Mouse (Mus musculus): ENCODE measurements around the gene Vcl.

- TF ChIP-seq CTCF (IDR thresholded peaks at IDR 0.05; ENCODE audit: control insufficient read depth, insufficient read depth, insufficient read length): no peak
- no peak for TF ChIP-seq MAX (IDR thresholded peaks at IDR 0.05)
Measured at GRCm38 (mm10) chr14:20893815-20894214, 35.4 kb upstream of the Vcl start.
